Mouse (Mus musculus) embryonic fibroblast, embryonic 13.5 days (primary cell): Measurements from ENCODE around the gene Litaf. TPM values are rescaled to one million over a fixed set of nuclear protein-coding genes. Genes with fewer than 3 reads are reported as not detected.

Experiments
- H3K27ac ChIP-seq: 2 replicates; pipeline ENCODE4 v1.5.1; 2012; ENCODE audit warnings: low read length, control low read depth, inconsistent platforms; ENCODE audit not compliant: insufficient read depth
- H3K4me1 ChIP-seq: 2 replicates; pipeline ENCODE4 v1.6.1; 2011; ENCODE audit warnings: low read length; ENCODE audit not compliant: control insufficient read depth, insufficient read depth
- H3K4me3 ChIP-seq: 2 replicates; pipeline ENCODE4 v1.5.1; 2011; ENCODE audit warnings: mild to moderate bottlenecking, control low read depth, low read length; ENCODE audit not compliant: insufficient read depth
- CTCF ChIP-seq: IDR thresholded peaks from 2 replicates; pipeline ENCODE4 v1.5.1; 2011; ENCODE audit warnings: mild to moderate bottlenecking, control low read depth, low read length, moderate library complexity, borderline replicate concordance; ENCODE audit not compliant: insufficient read depth
- POLR2A ChIP-seq: IDR thresholded peaks from 2 replicates; pipeline ENCODE4 v1.6.1; 2011; ENCODE audit warnings: low read depth, mild to moderate bottlenecking, control low read depth, low read length, moderate library complexity
- polyA plus RNA-seq: library from polyadenylated mRNA; stranded (reverse); fragments of >200 nt; gene quantifications from 2 replicates; pipeline ENCODE4 v1.2.4, GENCODE M21; 2011; ENCODE audit warnings: low read depth; ENCODE audit not compliant: missing spikeins, insufficient read length

Litaf gene
- polyA plus RNA-seq: 88.1 and 97.9 TPM in 2 replicates

DNA sequence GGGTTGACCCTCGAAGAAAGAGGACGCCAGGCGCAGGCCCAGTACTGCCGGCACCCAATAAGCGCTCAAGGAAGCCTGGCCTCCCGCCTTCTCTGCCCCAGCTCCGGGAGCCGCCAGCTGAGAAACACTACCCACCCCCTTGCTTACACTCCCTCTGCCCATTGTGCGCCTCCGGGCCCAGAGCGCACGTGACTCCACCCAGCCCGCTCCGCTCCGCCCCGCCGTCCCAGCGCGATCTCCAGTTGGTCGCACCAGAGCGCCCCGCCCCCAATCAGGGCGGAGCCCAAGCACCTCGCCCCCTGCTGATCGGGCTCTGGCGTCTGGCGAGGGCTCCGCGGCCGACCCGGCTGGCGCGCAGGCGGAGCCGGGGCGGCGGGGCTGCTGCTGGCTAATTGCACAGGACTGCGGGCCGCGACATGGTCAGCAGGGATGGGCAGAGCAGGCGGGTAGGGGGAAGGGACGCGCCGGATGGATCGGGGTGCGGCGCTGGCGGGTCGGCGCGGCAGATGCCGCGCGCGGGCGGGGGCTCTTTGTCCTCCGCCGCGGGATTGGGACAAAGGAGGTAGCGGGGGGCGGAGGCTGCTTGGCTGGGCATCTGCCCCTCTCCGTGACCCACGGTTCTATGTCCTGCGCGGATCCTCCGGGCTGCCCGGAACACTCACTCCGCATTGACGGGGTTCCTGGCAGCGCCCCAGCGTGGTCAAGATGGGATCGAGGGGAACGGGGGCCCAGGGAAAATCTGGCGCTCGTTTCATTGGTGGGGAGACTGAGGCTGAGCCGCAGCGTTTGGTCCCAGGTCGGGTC is at the start of gene Litaf:
Litaf (minus strand) TSS at position 129 of the 804 bp plus-strand sequence.
- H3K4me1 ChIP-seq: peaks cover 12% of the 10 kb centered on the region; the same call in 1 of the 2 replicates
- H3K27ac ChIP-seq: peak within 1 kb of the TSS; percentile 24
- TF ChIP-seq POLR2A (peak; percentile 87), CTCF (no peak)
- H3K4me3 ChIP-seq: peak within 1 kb of the TSS; percentile 53

DNA sequence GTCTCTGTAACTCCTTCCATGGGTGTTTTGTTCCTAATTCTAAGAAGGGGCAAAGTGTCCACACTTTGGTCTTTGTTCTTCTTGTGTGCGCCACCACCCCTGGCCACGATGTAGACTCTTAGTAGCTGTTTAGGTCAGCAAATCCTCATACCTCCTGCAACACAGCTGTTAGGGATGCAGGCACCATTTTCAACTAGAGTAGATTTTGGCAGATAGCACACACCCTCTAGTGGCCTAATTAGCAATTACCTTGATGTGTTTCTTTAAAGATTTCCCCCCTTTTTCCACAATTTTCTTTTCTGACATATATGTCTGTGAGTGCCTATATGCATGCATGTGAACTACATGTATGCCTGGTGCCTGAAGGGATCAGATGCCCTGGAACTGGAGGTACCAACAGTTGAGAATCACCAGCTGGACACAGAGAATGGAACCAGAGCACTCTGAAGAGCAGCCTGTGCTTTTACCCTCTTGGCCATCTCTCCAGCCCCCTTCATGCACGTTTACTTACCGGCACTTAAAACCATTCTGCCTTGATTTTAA is 43.3 kb upstream of the Litaf start:
- TF ChIP-seq CTCF: no peak
- TF ChIP-seq POLR2A: no peak
- Histone ChIP-seq H3K4me3 (no peak overlapping the region), H3K4me1 (no peaks in the 10 kb centered on the region), H3K27ac (no peak overlapping the region)

DNA sequence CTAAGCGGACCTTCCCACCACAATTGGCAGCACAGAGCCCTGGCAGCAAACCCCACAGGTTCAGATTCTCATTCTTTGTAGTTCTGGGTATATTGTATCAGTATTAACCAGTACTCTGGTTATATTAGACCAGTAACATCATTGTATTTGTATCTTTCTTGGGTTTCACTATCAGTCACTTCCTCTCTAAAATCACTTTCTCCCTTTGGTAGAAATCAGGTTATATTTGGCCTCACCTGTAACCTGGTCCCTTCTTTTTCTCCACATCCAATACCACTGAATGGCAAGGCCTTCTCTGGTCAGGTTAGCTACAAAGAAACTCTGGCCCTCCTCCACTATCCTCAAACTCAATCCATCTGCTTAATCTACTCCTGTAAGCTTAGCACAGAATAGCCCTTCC is 38.9 kb upstream of the Litaf start:
- Histone ChIP-seq H3K27ac (no peak overlapping the region), H3K4me3 (no peak overlapping the region), H3K4me1 (no peaks in the 10 kb centered on the region)
- TF ChIP-seq CTCF (no peak), POLR2A (no peak)

DNA sequence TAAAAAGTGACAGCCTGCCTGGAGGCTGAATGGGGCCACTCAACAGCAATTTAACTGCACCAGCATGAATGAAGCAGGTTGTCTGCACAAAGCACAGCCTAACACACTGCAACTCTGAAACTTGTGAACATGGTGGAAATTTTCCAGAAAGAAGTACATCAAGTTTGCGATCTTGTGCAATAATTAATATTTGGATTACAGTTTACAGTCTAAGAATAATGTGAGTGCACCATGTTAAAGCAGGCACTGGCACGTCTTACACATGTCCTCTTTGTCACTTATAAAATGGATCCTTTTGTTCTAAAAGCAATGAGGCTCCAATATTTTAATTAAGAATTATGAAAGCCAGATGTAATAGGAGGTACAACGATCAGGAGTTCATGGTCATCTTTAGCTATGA is 31.3 kb upstream of the Litaf start:
- Histone ChIP-seq H3K4me3 (no peak overlapping the region), H3K4me1 (peaks cover 3% of the 10 kb centered on the region), H3K27ac (no peak overlapping the region)
- TF ChIP-seq CTCF: no peak
- no peak for TF ChIP-seq POLR2A

DNA sequence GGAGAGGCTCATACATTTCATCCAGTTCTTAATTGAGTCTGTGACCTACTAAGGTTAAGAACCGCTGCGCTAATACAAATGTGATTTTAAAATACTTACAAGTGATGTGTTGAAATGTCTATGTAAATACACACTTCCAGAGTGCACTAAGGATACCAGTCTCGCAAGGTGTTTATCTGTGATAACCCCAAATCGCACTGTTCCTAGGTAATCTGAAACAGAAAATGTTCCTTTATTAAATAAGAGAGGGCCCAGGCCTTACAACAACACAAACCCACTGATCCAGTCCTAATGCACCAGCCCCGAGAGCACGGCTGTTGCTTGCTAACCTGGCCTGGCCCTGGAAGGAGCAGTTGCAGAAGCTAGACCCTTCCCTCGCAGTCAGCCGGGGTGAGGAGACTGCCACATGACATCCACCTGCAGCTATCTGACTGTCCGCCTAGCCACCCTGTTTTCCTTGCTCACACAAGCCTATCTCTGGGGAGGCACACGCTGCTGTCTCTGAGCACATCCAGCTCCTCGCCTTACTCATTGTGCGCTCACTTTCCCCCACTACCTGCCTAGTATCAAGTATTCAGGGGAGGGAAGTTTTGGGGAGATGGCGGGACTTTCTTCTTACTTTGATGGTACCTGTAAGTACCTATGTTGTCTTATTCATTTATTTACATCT is 27.9 kb upstream of the Litaf start:
- Histone ChIP-seq H3K4me3 (no peak overlapping the region), H3K4me1 (peaks cover 3% of the 10 kb centered on the region), H3K27ac (no peak overlapping the region)
- TF ChIP-seq CTCF: no peak
- no peak for TF ChIP-seq POLR2A

DNA sequence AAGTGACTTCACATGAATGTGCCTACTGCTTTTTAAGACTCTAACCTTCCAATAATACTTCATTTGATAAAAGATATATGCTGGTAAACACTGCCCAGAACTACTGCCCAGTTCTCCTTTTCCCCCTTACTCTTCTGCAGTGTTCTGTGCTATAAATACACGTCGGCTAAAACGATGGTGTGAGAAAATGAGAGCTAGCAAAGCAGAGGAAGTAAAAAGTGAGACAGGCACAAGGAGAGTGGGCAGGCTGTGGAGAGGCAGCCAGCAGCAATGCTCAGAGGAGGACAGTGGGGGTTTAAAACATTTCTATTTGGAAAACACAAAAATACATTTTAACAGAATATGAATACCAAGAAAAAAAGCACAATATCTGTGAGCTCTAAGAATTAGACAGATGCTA is 26.6 kb upstream of the Litaf start:
- TF ChIP-seq CTCF (no peak), POLR2A (no peak)
- no peak overlapping the region for H3K4me3 ChIP-seq
- H3K4me1 ChIP-seq: no peaks in the 10 kb centered on the region
- no peak overlapping the region for H3K27ac ChIP-seq

DNA sequence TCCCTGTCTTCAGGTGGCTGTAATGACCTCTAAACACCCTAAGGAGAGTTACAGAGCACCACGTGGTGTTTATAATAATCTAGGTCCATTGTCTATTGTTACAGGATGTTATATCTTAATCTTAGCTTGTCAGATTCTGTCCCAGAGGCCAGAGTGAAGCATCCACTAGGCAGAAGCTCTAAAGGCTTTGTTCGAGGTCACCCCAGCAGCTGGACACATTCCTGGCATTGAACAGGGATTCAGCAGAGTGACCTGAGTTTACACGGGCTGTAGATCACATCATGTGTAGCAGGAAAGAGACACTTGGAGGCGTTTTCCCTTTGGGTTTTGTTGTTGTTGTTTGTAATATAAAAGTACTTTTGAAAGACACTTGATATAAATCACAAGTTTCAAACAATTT is 26.1 kb upstream of the Litaf start:
- H3K4me1 ChIP-seq: no peaks in the 10 kb centered on the region
- TF ChIP-seq CTCF (no peak), POLR2A (no peak)
- no peak overlapping the region for H3K4me3 ChIP-seq
- no peak overlapping the region for H3K27ac ChIP-seq

DNA sequence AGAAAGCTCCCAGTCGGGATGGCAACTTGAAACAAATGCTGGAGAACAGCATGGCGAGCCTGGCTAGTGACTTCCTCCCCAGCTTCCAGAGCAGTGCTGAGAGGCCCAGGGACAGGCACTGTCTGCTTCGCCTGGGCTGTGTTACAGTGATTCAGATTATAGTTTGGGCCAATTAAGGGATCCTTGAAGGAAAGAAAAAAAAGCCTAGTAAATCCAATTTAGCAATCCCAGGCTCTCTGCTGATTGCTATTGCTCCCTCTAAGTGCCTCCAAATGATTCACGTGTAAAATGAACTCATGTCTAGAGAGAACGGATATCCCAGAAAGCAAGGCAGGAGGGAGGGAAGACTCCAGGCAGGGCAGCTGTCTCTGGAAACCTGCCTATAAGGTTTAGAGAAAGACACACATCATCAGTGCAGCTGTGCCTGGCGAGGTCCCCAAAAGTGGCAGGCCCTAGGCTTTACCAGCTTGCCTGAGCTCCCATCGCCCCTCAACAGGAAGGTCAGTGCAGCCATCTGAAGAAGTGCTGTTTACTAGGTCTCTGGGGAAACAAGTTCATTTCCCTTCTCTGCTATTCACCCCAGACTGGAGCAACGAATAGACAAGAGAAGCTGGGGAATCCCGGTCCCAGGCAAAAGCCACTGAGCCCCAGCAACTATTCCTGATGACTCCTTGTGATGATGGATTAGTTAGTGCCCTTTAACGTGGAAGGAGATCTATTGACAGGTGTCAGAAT is 25.0 kb upstream of the Litaf start:
- H3K27ac ChIP-seq: no peak overlapping the region
- no peak for TF ChIP-seq POLR2A
- TF ChIP-seq CTCF: no peak

DNA sequence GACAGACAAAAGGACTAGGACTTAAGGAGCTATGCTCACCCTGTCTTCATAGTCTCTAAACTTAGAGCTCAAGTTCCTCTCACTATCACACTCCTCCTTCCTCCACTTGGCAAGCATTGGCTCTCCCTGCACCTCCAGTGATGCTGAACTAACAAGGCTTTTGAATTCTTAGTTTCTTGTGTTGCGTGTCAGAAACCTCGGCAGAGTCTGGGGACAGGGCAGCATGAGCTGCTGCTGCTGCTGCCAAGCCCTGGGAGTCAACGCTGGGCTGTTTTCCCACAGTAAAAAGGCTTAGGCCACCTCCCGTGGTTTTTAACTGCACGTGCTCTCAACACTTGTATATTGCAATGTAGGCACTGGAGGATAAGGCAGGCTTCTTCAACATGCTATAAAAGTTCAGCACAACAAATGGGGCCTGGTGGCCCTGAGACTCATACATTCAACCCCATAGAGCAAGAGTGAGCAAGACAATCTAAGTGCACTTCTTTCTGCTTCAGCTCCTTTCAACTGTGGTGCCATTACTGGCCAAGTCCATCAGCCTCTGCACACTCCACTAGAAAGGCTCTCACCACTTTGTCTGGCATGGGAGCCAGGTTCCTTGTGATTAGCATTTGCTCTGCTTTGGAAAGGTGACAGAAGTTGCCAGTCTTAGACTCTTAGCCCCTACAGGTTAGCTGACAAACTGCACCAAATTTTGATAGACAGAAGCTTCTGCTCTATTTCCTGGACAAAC is 21.1 kb upstream of the Litaf start:
- H3K27ac ChIP-seq: no peak overlapping the region
- TF ChIP-seq CTCF: no peak
- no peak for TF ChIP-seq POLR2A
- no peak overlapping the region for H3K4me3 ChIP-seq
- H3K4me1 ChIP-seq: no peaks in the 10 kb centered on the region

More for the DNA sequence above, 25.0 kb upstream of the Litaf start:
- Histone ChIP-seq H3K4me1 (no peaks in the 10 kb centered on the region), H3K4me3 (no peak overlapping the region)
